Mouse (Mus musculus) gastrocnemius, adult 8-10 months (tissue): ENCODE measurements around the gene Nmur1. TPM values are rescaled to one million over a fixed set of nuclear protein-coding genes. Genes with fewer than 3 reads are reported as not detected.

Experiments used
- DNase-seq, 2 experiments: peaks; one replicate each; pipeline ENCODE4 v3.0.0; 2022; ENCODE audit warnings: low spot score in 2 of 2
- total RNA-seq, 4 experiments: library from RNA; stranded (reverse); gene quantifications; 2 replicates each; pipeline ENCODE4 v1.2.4; 2022

Nmur1 gene
- not detected for total RNA-seq

GRCm38 (mm10) chr1:86426128-86426527 lies at the start of gene Nmur1, which contains the start of gene Tex44:
Nmur1 (minus strand) TSS chr1:86426228.
Tex44 (plus strand) TSS chr1:86426329.
- no peak for DNase-seq

GRCm38 (mm10) chr1:86473109-86473760 lies 47.2 kb upstream of the Nmur1 start:
- DNase-seq, result no peak

- peak; percentile 71 to 81 for DNase-seq
These were observed 46.3 kb upstream of the Nmur1 start for GRCm38 (mm10) chr1:86472197-86472952.

- peak; percentile 35 to 37 for DNase-seq
These were observed 45.5 kb upstream of the Nmur1 start for GRCm38 (mm10) chr1:86471504-86471961.

- DNase-seq, result peak; percentile 79 to 87
These were observed 44.6 kb upstream of the Nmur1 start for GRCm38 (mm10) chr1:86470519-86471181.

GRCm38 (mm10) chr1:86469876-86470275 lies 43.8 kb upstream of the Nmur1 start:
- no peak for DNase-seq

- DNase-seq, result no peak
These were observed 41.4 kb upstream of the Nmur1 start for GRCm38 (mm10) chr1:86467416-86467815.

GRCm38 (mm10) chr1:86464875-86465224 lies 38.8 kb upstream of the Nmur1 start:
- DNase-seq, result no peak

GRCm38 (mm10) chr1:86464223-86464874 lies 38.3 kb upstream of the Nmur1 start:
- no peak for DNase-seq

- no peak for DNase-seq
These were observed 33.3 kb upstream of the Nmur1 start for GRCm38 (mm10) chr1:86459371-86459770.

GRCm38 (mm10) chr1:86456892-86457581 lies 31.0 kb upstream of the Nmur1 start:
- no peak for DNase-seq

- no peak for DNase-seq
These were observed 26.7 kb upstream of the Nmur1 start for GRCm38 (mm10) chr1:86452713-86453112.

GRCm38 (mm10) chr1:86449966-86450365 lies 23.9 kb upstream of the Nmur1 start:
- DNase-seq, result no peak

- peak; percentile 40 to 55 for DNase-seq
These were observed 22.2 kb upstream of the Nmur1 start for GRCm38 (mm10) chr1:86448272-86448671.

- DNase-seq, result peak; percentile 32 to 37
These were observed 21.7 kb upstream of the Nmur1 start for GRCm38 (mm10) chr1:86447596-86448171.

- DNase-seq, result no peak
These were observed 17.6 kb upstream of the Nmur1 start for GRCm38 (mm10) chr1:86443386-86444172.

GRCm38 (mm10) chr1:86442832-86443231 lies 16.8 kb upstream of the Nmur1 start:
- DNase-seq, result peak in 1 of 2 experiments; percentile 18

GRCm38 (mm10) chr1:86441980-86442831 lies 16.2 kb upstream of the Nmur1 start:
- DNase-seq, result peak; percentile 83

GRCm38 (mm10) chr1:86441724-86441979 lies 15.6 kb upstream of the Nmur1 start:
- DNase-seq, result no peak
